Mouse (Mus musculus) T-cell, adult 2 months (primary cell): ENCODE results near the gene Trpv4.

Source experiments
- DNase-seq: peaks from one replicate; pipeline ENCODE4 v3.0.0; 2022; ENCODE audit warnings: low spot score

Gene Trpv4

GRCm38 (mm10) chr5:114589454-114589853, 68.8 kb downstream of the Trpv4 start:
- no peak for DNase-seq

DNA sequence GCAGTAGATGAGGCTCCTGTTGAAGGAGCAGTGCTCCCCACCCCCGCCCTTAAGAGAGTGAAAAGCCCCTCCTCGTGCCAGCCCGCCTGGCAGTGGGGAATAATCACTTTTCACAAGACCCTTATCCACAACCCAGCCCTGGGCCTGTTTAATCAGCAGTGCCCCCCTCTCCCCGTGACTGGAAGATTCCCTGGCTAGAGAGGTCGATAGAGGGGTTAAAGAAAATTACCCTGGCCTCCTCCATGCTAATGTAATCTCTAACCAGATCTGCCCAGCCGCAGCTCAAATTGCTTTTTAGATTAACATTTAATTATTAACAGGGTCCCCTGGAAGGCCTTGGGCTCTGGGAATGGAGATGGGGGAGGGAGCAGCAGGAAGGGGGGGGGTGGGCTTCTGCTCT, 69.2 kb downstream of the Trpv4 start:
- no peak for DNase-seq

DNA sequence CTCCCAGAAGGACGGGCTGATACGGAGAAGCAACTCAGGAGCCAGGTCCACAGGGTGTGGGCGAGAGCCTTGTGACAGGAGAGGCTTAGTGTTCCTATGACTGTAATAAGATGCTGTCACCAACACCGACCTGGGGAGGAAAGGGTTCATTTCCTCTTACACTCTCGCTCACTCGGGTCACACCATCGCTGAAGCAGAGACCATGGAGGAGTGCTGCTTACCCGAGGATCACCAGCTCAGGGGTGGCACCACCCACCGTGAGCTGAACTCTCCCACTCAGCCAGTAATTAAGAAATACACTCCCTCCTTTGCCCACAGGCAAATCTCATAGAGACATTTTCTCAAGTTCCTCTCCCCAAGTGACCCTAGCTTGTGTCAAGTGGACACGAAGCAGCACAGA, 69.8 kb downstream of the Trpv4 start:
- no peak for DNase-seq

DNA sequence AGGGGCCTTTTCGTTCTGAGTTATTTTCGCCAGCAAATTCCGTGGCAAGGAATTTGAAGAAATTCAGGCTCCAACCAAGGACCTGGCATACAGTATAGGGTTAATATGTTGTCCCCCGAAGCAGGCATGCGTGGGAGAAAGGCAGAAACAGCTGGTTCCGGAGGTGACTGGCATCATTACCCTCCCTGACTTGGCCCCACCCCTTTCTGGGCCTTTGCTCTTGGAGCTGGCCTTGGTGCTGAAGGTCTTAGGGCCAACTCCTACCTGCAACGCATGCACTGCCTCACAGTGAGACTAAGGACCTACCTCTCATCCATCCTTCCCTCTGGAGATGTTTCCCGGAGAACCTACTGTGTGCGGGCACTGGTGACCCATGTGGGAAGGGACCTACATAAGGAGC, 70.3 kb downstream of the Trpv4 start:
- peak; percentile 62 for DNase-seq

DNA sequence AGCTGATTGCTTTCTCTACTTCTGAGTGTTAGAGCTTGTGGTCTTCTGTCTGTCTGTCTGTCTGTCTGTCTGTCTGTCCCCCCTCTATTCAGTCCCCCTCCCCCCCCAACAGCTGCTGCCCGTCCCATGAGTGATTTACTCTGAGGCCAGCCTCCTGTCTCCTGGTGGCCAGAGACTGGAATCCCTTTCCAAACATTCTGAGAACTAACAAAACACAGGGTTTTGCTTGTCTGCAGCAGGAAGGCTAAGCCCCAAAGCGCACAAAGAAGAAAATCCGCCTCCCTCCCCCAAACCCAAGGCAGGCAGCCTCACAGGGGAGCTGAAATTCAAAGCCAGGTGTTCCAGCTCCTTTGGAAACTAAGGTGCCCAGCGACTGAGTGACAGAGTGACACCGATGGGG, 72.5 kb downstream of the Trpv4 start:
- no peak for DNase-seq

DNA sequence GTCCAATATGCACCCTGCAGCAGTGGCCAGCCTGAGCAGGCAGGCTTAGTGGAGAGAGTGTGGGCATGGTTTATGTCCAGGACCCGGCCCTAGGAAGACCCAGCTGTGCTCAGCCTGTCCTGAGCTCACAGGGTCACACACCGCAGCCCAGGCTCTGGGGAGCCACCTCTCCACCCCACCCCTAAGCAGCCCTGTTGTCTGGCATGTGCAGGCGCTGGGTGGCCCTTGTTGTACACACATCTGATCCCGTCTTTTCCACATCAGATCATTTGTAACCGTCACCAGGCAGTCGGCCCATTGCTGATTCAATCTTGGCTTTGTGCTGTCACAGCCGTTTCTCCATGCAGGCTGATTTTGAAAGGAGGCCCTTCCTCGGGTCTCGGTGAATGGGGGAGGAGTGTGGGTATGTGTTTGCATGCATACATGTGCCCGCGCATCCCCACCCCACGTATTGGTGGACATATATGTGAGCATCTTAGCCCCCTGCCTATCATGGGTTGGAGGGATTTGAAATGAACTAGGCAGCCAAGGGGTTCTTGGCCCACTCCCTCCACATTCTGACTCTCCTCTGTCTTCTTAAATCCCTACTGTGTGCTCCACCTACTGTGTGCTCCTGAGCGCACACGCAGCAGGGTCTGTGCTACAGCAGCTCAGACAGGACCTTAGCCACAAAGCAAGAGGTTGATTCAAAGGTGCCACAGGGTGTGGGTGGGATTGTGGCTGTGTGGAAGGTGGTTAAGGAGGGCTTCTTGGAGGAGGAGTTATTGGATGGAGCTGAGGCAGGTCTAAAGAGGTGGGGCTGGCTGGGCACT, 73.7 kb downstream of the Trpv4 start:
- no peak for DNase-seq

DNA sequence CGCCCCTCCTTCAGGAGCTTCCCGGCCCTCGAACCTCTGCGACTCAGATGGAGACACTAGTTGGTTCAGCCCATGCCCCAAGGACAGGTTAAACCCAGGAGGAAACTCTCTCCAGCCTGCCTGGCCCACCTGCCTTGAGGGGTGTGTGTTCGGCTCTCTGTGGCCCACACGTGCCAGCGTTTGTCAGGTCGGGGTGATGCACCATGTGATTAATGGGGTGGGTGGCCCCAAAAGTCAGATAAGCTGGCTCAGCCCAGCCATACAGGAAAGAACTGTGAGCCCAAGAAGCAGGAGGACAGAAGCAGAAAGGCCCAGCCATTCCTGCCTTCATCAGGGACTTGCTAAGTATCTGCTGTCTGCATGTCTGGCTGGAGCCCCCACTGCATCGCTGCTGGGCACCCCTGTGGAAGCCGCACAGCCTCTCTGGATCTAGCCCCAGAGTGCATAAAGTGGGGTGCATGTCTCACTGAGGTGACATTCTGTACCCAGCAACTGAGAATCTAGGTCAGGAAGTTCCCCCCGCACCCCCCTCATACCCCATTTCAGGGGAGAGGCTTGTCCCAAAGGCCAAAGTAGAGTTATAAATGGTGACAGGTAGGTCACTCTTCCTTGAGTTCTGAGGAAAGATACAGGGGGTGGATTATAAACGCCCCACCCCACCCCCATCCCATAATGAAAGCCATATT, 74.6 kb downstream of the Trpv4 start:
- DNase-seq = no peak

- DNase-seq = no peak
These were observed 75.2 kb downstream of the Trpv4 start for GRCm38 (mm10) chr5:114583046-114583445.

DNA sequence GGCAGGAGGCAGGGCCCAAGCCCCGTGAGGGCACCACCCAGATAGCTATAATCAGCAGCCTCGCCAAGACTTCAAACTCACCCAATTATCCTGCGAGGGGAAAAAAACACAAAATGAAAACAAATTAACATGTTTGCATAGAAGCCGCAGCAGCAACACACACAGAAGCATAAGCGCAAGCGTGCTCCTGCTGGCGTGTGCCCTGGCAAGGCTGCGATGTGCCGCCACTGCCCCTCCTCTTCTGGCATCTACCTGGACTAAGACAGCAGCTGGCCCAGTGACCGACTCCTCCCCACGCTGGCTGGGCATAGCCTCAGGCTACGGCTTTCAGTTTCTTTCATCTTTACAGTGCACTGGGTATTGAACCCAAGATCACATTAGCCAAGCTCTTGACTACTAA, 76.7 kb downstream of the Trpv4 start:
- no peak for DNase-seq

DNA sequence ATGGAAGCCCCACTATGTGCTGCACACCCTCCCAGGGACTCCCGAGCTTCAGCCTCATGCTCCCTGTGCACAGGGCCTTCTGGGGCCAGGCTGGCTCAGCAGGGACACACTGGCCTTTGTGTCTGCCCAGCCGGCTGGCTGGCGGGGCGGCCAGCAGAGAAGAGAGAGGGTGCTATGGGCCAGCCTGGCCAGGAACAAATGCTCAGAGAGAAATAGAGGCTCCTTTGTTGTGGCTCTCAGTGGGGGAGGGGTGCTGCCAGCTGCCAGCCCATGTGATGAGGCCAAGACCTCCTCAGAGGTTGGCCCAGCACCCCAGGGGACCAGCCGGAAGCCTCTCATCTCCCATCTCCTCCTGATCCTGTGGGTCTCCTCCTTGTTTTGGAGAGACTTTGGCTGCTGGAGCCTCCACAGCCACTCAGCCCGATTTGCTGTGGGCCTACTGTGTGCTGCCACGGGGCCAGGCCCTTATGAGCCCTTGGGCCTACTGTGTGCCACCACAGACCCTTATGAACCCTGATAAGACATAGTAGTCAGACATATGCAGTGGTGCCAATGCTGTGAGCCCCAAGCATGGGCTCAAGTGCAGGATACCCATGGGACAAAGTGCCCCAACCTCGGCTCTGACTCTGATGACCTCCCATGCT, 78.4 kb downstream of the Trpv4 start:
- DNase-seq = no peak

- DNase-seq = no peak
These were observed 79.9 kb downstream of the Trpv4 start for GRCm38 (mm10) chr5:114578361-114578760.

GRCm38 (mm10) chr5:114575986-114576605, 82.1 kb downstream of the Trpv4 start:
- DNase-seq = no peak

GRCm38 (mm10) chr5:114575530-114575929, 82.7 kb downstream of the Trpv4 start:
- no peak for DNase-seq

GRCm38 (mm10) chr5:114575010-114575409, 83.2 kb downstream of the Trpv4 start:
- DNase-seq = no peak

DNA sequence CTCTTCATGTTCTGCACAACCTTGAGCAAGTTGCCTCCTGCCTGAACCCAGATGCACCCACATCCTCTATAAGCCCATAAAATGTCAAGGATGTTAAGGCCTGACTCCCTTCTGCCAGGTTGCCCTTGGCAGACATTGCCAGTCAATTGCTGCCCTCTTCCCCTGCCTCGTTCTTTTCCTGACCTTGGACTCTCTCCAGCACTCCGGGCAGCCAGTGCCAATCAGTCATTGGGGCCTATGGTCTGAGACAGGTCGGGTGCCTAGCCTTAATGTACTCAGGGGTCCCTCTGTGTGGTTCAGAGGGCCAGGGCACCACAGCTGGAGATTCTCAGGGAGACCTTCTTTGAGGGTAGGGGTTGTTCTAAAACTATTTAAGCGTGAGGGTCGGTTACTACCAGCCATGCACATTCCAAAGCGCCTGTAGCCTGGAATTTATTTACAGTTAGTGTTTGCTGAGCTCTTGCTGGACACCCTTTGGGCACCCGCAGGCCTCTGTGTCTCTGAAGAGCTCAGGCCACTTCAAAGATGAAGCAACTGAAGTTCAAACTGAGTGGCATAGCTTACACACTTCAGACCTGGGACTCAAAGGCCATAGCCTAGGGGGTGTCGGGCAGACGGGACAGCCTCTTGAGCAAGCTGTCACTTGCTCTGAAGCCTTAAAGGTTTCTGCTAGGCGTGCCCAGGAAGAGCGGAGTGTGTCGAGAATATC, 84.1 kb downstream of the Trpv4 start:
- DNase-seq = no peak

- no peak for DNase-seq
These were observed 85.2 kb downstream of the Trpv4 start for GRCm38 (mm10) chr5:114572997-114573396.
